Mouse (Mus musculus): ENCODE data around the gene Ascl3. TPM values are rescaled to one million over a fixed set of nuclear protein-coding genes. Genes with fewer than 3 reads are reported as not detected.
A peak's percentile ranks its signal among the peaks of the same experiment; 100 is the strongest.

Gene Ascl3
- polyA plus RNA-seq, 1 experiment from 2014 or later: 0.20 TPM

DNA sequence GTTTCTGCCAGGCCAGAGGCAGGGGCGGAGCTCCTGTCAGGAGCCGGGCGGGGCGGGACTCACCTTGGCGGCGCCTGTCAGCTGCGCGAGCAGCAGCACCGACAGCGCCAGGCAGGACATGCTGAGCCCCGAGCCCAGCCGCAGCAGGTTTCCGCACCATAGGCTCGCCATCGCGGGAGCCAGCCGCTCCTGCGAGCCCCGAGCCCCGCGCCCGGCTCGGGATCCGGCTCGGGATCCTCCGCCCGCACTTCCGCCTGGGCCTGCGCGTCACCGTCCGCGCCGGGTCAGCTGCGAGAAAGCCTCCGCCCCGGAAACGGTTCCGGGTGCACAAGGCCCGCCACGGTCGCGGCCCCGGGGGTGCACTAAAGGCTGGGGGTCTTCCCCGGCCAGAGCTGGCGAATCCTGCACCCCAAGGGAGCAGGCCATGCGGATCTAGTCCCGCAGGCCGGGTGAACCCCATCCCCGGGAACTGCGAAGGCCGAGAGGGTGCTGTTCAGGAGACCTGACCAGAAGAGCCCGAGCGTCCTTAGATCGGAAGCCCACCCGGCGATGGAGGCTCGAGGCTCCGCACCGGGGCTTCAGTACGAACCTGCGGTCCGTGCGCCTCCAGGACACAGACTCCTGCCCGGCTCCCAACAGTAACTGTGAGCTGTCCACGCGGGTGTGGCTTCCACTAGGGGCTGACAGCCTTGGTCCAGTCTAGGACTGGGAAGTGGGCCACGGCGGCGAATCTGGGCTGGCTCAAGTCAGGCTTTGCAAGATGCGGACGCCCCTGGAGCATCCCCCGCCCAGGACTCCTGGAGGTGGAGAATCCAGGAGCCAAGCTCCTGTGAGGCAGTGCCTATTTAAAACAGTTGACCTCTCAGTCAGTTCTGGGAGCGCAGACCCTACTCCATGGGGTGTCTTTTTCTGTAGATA, 20.7 kb upstream of the Ascl3 start, which contains the start of gene Tmem9b:
Gene Tmem9b, minus strand, starts transcription at position 868 of the 918 bp plus-strand sequence.
- under 1% methylated on average over 74 of the region's 74 CpGs for WGBS
- Histone ChIP-seq H3K36me3 (ENCODE audit: control insufficient read depth, insufficient read depth, low read length) (no peaks in the 10 kb centered on the region), H3K4me3 (ENCODE audit: low read depth, low read length) (peak within 1 kb of the TSS; percentile 88), H3K9ac (ENCODE audit: low read length) (peak within 1 kb of the TSS; percentile 96), H3K27ac (ENCODE audit: low read depth, low read length) (peak within 1 kb of the TSS; percentile 61), H3K4me2 (peak within 1 kb of the TSS; percentile 95), H3K27me3 (ENCODE audit: control insufficient read depth, insufficient read depth, low read length) (no peaks in the 10 kb centered on the region), H3K9me3 (ENCODE audit: control insufficient read depth, low read length) (no peaks in the 10 kb centered on the region), H3K4me1 (ENCODE audit: control insufficient read depth, insufficient read depth, low read length) (peaks cover 11% of the 10 kb centered on the region)
- peak; percentile 91 for ATAC-seq (ENCODE audit: low FRiP score)
- peak; percentile 96 for DNase-seq (ENCODE audit: low spot score, missing footprints)

DNA sequence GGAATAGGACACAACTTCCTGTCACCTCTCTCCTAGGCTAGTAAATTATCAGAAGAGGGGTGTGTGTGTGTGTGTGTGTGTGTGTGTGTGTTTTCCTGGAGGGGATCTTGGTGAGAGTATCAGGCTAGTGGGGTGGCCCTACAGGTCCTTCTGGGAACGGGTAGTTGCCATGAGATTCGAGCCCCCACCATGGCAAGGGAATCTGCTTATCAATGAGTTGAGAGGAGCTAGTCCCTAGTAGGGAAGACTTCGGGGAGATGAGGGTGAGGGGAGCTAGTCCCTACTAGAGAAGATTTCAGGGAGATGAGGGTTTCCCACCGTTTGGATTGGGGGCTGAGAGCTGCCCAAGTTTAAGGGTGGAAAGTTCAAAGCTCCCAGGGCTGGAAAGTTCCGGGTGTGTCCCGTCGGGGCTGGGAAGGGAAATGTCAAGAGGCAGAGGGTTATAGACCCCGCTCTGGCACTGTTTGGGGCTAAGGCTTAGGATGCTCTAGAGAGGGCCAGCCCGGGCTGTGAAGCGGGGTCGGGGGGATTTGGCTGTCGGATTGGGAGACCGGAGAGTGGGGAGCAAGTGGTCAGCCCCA, 20.0 kb upstream of the Ascl3 start:
- peak; percentile 2; the same call in 1 of the 2 replicates for ATAC-seq (ENCODE audit: low FRiP score)
- Histone ChIP-seq H3K27ac (ENCODE audit: low read depth, low read length) (peak overlapping the region; percentile 61), H3K9ac (ENCODE audit: low read length) (peak overlapping the region; percentile 96), H3K4me3 (ENCODE audit: low read depth, low read length) (peak overlapping the region; percentile 88), H3K36me3 (ENCODE audit: control insufficient read depth, insufficient read depth, low read length) (no peaks in the 10 kb centered on the region), H3K4me2 (peak overlapping the region; percentile 95), H3K4me1 (ENCODE audit: control insufficient read depth, insufficient read depth, low read length) (peaks cover 11% of the 10 kb centered on the region), H3K27me3 (ENCODE audit: control insufficient read depth, insufficient read depth, low read length) (no peaks in the 10 kb centered on the region), H3K9me3 (ENCODE audit: control insufficient read depth, low read length) (no peaks in the 10 kb centered on the region)
- 5% methylated on average over 13 of the region's 13 CpGs for WGBS
- DNase-seq (ENCODE audit: low spot score, missing footprints): peak; percentile 85

DNA sequence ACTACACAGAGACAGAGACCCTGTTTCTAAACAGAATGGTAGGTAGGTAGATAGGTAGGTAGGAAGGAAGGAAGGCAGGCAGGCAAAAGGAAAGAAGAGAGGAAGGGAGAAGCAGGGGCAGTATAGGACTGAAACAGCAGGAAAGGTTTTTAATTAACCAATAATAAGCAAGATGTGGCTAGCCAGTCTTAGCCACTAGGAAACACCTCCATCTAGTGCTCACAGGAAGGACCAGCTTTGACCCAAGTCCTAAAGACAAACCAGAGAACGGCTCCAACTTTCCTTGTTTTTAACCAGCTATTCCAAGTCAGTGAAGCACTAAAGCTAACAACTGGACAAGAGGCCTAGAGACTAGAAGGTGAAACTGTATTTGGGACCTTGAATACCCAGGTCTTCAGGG, 16.2 kb upstream of the Ascl3 start:
- WGBS: 69% methylated on average over 1 of the region's 1 CpGs
- H3K9me3 ChIP-seq (ENCODE audit: control insufficient read depth, low read length): no peaks in the 10 kb centered on the region
- DNase-seq (ENCODE audit: low spot score, missing footprints) (no peak), ATAC-seq (ENCODE audit: low FRiP score) (no peak)
- peaks cover 8% of the 10 kb centered on the region for H3K4me1 ChIP-seq (ENCODE audit: control insufficient read depth, insufficient read depth, low read length)
- no peak overlapping the region for H3K4me2 ChIP-seq
- H3K27me3 ChIP-seq (ENCODE audit: control insufficient read depth, insufficient read depth, low read length): no peaks in the 10 kb centered on the region
- H3K27ac ChIP-seq (ENCODE audit: low read depth, low read length): no peak overlapping the region
- no peak overlapping the region for H3K4me3 ChIP-seq (ENCODE audit: low read depth, low read length)
- peaks cover 3% of the 10 kb centered on the region for H3K36me3 ChIP-seq (ENCODE audit: control insufficient read depth, insufficient read depth, low read length)
- no peak overlapping the region for H3K9ac ChIP-seq (ENCODE audit: low read length)

DNA sequence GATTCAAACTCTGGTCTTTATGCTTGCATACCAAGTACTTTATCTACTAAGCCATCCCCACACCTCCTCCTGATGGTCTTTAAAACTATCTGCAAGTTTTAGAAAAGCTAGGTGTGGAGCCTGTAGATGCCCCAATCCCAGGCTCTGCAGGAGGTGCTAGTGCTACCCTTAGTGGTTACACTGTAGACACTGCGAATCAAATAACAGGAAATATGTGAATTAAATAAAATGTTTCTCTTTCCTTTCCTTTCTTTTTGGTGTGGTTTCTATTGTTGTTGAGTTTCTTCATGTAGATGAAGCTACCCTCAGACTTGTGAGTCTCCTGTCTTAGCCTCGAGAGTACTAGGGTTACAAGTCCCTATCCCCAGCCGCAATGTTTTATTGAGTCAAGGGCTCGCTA, 10.2 kb upstream of the Ascl3 start:
- 93% methylated on average over 4 of the region's 4 CpGs for WGBS
- ATAC-seq (ENCODE audit: low FRiP score) (no peak), DNase-seq (ENCODE audit: low spot score, missing footprints) (no peak)
- H3K36me3 ChIP-seq (ENCODE audit: control insufficient read depth, insufficient read depth, low read length): peaks cover 3% of the 10 kb centered on the region
- no peaks in the 10 kb centered on the region for H3K27me3 ChIP-seq (ENCODE audit: control insufficient read depth, insufficient read depth, low read length)
- no peak overlapping the region for H3K9ac ChIP-seq (ENCODE audit: low read length)
- H3K4me1 ChIP-seq (ENCODE audit: control insufficient read depth, insufficient read depth, low read length): no peaks in the 10 kb centered on the region
- H3K4me2 ChIP-seq: no peak overlapping the region
- no peak overlapping the region for H3K4me3 ChIP-seq (ENCODE audit: low read depth, low read length)
- H3K9me3 ChIP-seq (ENCODE audit: control insufficient read depth, low read length): no peaks in the 10 kb centered on the region
- no peak overlapping the region for H3K27ac ChIP-seq (ENCODE audit: low read depth, low read length)

DNA sequence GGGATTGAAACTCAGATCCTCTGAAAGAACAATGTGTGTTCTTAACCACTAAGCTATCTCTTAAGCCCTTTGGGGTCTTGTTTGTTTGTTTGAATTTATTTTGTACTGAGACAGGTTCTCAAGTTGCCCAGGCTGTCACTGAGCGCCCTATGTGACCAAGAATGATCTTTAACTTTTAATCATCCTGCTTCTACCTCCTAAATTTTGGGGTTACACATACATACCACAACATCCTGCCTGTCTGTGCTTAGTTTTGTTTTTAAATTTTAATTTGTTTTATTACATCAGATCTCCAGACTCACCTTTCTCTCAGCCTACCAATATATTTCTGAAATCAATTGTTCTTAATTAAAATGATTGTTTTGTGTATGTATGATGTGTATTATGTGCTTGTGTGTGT, 9.5 kb upstream of the Ascl3 start:
- Histone ChIP-seq H3K9ac (ENCODE audit: low read length) (no peak overlapping the region), H3K27me3 (ENCODE audit: control insufficient read depth, insufficient read depth, low read length) (no peaks in the 10 kb centered on the region), H3K27ac (ENCODE audit: low read depth, low read length) (no peak overlapping the region), H3K4me3 (ENCODE audit: low read depth, low read length) (no peak overlapping the region), H3K4me2 (no peak overlapping the region), H3K9me3 (ENCODE audit: control insufficient read depth, low read length) (no peaks in the 10 kb centered on the region), H3K36me3 (ENCODE audit: control insufficient read depth, insufficient read depth, low read length) (peaks cover 3% of the 10 kb centered on the region), H3K4me1 (ENCODE audit: control insufficient read depth, insufficient read depth, low read length) (no peaks in the 10 kb centered on the region)
- ATAC-seq (ENCODE audit: low FRiP score) (no peak), DNase-seq (ENCODE audit: low spot score, missing footprints) (no peak)
- WGBS: 97% methylated on average over 1 of the region's 1 CpGs

DNA sequence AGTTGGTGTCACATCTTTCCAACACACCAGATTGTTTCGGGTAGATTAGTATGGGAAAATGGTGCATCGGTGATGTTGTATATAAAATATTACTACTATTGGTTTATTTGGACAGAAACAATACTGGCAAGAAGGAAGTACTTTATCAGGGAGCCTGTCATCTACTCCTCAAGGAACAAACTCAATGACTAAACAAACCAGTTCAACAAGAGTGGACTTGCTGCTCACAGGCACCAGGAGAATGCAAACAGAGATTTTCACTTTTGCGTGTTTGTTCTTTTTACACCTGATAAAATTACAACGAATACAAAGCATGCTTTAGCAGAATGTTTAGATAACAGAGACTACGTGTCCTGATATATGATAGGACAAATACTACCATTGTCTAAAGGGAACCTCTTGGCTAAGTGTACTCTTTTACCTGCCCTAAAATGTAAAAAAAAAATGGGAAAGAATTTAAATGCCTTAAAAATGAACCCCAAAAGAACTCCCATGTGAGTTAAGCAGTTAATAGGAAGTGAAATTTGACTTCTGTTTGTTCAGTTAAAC, 8.4 kb upstream of the Ascl3 start:
- WGBS: 92% methylated on average over 5 of the region's 5 CpGs
- no peak overlapping the region for H3K4me2 ChIP-seq
- no peak overlapping the region for H3K4me3 ChIP-seq (ENCODE audit: low read depth, low read length)
- DNase-seq (ENCODE audit: low spot score, missing footprints) (no peak), ATAC-seq (ENCODE audit: low FRiP score) (no peak)
- H3K27me3 ChIP-seq (ENCODE audit: control insufficient read depth, insufficient read depth, low read length): no peaks in the 10 kb centered on the region
- H3K9me3 ChIP-seq (ENCODE audit: control insufficient read depth, low read length): no peaks in the 10 kb centered on the region
- peaks cover 2% of the 10 kb centered on the region for H3K36me3 ChIP-seq (ENCODE audit: control insufficient read depth, insufficient read depth, low read length)
- no peak overlapping the region for H3K9ac ChIP-seq (ENCODE audit: low read length)
- no peak overlapping the region for H3K27ac ChIP-seq (ENCODE audit: low read depth, low read length)
- H3K4me1 ChIP-seq (ENCODE audit: control insufficient read depth, insufficient read depth, low read length): no peaks in the 10 kb centered on the region

DNA sequence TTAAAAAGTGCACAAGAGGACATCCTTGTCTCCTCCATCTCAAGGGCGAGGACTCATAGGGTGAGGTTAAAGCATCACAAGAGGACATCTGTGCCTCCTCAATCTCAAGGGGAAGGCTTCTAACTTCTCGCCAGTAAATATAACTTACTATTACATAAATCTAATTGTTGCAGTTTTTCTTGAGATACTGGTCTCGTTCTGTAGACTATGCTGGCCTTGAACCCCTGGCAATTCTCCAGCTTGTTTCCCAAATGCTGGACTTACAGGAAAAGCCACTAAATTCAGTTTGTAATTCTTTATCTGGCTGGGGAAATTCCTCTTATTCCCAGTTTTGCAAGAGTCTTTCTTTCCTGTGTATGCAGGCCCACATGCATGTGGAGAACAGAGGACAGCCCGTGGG, 3.3 kb upstream of the Ascl3 start:
- Histone ChIP-seq H3K4me2 (no peak overlapping the region), H3K9me3 (ENCODE audit: control insufficient read depth, low read length) (no peaks in the 10 kb centered on the region), H3K36me3 (ENCODE audit: control insufficient read depth, insufficient read depth, low read length) (no peaks in the 10 kb centered on the region; the same call in 1 of the 2 replicates), H3K27me3 (ENCODE audit: control insufficient read depth, insufficient read depth, low read length) (no peaks in the 10 kb centered on the region), H3K27ac (ENCODE audit: low read depth, low read length) (no peak overlapping the region), H3K9ac (ENCODE audit: low read length) (no peak overlapping the region), H3K4me1 (ENCODE audit: control insufficient read depth, insufficient read depth, low read length) (no peaks in the 10 kb centered on the region), H3K4me3 (ENCODE audit: low read depth, low read length) (no peak overlapping the region)
- DNase-seq (ENCODE audit: low spot score, missing footprints) (no peak), ATAC-seq (ENCODE audit: low FRiP score) (no peak)
- 88% methylated on average over 4 of the region's 4 CpGs for WGBS

DNA sequence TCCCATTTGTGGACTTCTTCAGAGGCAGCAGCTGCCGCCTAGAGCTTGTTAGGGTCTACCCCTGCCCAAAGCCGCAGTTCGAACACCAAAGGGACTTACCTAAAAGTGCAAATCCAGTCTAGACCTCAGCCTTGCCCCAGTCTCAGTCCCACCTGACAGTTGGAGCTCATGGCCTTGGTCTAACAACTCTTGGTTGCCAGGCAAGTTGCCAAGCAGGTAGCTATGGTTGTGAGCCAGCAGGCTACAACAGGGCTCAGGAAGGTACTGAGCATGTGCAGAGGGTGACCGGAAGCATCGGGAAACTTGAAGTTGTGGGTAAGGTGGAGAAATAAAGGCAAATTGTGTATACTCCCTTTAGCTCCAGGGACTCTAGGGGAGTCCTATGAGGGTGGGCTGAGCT, 7.8 kb downstream of the Ascl3 start, which contains the start of gene BC051019:
Gene BC051019, minus strand, starts transcription at position 154 of the 400 bp plus-strand sequence.
- Histone ChIP-seq H3K27me3 (ENCODE audit: control insufficient read depth, insufficient read depth, low read length) (no peaks in the 10 kb centered on the region), H3K36me3 (ENCODE audit: control insufficient read depth, insufficient read depth, low read length) (no peaks in the 10 kb centered on the region), H3K27ac (ENCODE audit: low read depth, low read length) (no peak within 1 kb of the TSS), H3K4me2 (no peak within 1 kb of the TSS), H3K9ac (ENCODE audit: low read length) (no peak within 1 kb of the TSS), H3K4me1 (ENCODE audit: control insufficient read depth, insufficient read depth, low read length) (no peaks in the 10 kb centered on the region), H3K9me3 (ENCODE audit: control insufficient read depth, low read length) (no peaks in the 10 kb centered on the region; the same call in 1 of the 2 replicates), H3K4me3 (ENCODE audit: low read depth, low read length) (no peak within 1 kb of the TSS)
- ATAC-seq (ENCODE audit: low FRiP score) (no peak), DNase-seq (ENCODE audit: low spot score, missing footprints) (no peak)
- WGBS: 90% methylated on average over 5 of the region's 5 CpGs

DNA sequence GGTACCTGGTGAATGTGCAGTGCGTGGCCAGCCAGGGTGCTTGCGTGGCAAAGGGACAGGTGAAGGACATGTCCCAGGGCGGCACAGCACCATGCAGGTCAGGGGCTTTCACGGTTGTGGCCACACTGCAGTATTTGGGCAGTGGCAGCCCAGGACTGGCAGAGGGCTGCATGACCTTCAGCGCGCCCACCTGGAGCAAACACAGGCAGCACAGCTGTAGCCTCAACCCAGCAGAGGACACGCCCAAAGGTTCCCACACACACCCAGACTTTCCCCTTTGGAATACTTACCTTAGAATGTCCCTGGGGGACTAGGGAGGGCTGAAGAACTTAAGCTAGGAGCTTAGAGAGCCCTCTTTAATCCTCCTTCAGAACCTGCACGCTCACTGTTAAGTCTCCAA, 8.4 kb downstream of the Ascl3 start:
- DNase-seq (ENCODE audit: low spot score, missing footprints) (no peak), ATAC-seq (ENCODE audit: low FRiP score) (no peak)
- no peaks in the 10 kb centered on the region for H3K4me1 ChIP-seq (ENCODE audit: control insufficient read depth, insufficient read depth, low read length)
- H3K9me3 ChIP-seq (ENCODE audit: control insufficient read depth, low read length): no peaks in the 10 kb centered on the region; the same call in 1 of the 2 replicates
- no peak overlapping the region for H3K9ac ChIP-seq (ENCODE audit: low read length)
- H3K4me2 ChIP-seq: no peak overlapping the region
- 93% methylated on average over 8 of the region's 8 CpGs for WGBS
- H3K36me3 ChIP-seq (ENCODE audit: control insufficient read depth, insufficient read depth, low read length): no peaks in the 10 kb centered on the region
- H3K27me3 ChIP-seq (ENCODE audit: control insufficient read depth, insufficient read depth, low read length): no peaks in the 10 kb centered on the region
- no peak overlapping the region for H3K27ac ChIP-seq (ENCODE audit: low read depth, low read length)
- H3K4me3 ChIP-seq (ENCODE audit: low read depth, low read length): no peak overlapping the region
